Mouse (Mus musculus): ENCODE measurements around the gene Fam217b.

DNA sequence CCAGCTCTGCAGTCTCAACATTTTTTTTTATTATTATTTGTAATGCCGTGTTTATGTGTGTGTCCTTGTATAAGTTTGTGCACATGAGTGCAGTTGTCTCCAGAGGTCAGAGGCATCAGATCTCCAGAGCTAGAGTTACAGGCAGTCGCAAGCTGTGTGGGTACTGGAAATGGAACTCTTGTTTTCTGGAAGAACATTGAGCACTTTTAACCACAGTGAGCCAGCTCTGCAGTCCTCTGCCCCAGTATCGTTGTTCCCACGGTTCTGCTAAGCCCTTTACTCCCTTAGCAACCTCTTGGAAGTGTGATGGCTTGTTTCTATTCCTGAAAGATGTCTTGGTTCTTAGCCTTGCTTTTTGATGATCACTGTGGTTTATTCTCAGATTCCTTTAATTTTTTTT, 35.1 kb downstream of the Fam217b start:
- TF ChIP-seq CTCF (IDR thresholded peaks at IDR 0.05; ENCODE audit: borderline replicate concordance, insufficient read depth, low read depth, low read length) (no peak), POLR2A (IDR thresholded peaks at IDR 0.05; ENCODE audit: borderline replicate concordance, insufficient read depth, low read length) (no peak)
